Mouse (Mus musculus): ENCODE data around the gene Inpp4a. TPM values are rescaled to one million over a fixed set of nuclear protein-coding genes. Genes with fewer than 3 reads are reported as not detected.
A peak's percentile ranks its signal among the peaks of the same experiment; 100 is the strongest.

Inpp4a gene
- polyA plus RNA-seq, 1 experiment from 2014 or later, result 14.7 TPM

GRCm38 (mm10) chr1:37393174-37393573 is 93.5 kb downstream of the Inpp4a start:
- no peak overlapping the region for H3K4me2 ChIP-seq
- no peak overlapping the region for H3K4me3 ChIP-seq
- no peak overlapping the region for H3K27ac ChIP-seq (replicated peaks)
- 58% methylated on average over 5 of the region's 5 CpGs for WGBS
- no peaks in the 10 kb centered on the region for H3K9me3 ChIP-seq
- no peak for ATAC-seq (ENCODE audit: extremely low read depth, insufficient number of reproducible peaks, low FRiP score, low TSS enrichment)
- H3K4me1 ChIP-seq, result peaks cover 9% of the 10 kb centered on the region
- H3K36me3 ChIP-seq, result peaks cover 62% of the 10 kb centered on the region
- no peaks in the 10 kb centered on the region for H3K27me3 ChIP-seq (replicated peaks)
- no peak overlapping the region for H3K9ac ChIP-seq

DNA sequence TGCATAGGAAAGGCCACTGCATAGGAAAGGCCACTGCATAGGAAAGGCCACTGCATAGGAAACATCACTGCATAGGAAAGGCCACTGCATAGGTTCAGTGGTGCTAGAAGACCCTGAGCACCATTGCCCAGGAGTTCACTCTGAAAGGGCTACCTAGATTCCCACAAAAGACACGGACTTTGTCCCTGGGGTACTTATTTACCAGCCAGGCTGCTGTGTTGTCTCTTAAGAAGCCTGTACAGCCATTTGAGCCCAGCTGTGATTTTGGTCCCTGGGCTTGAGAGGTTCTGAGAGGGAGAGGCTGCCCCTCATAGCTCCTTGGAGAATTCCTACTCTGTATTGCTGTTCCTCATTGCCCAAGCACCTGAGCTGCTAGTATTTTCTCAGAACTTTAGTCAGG is 96.8 kb downstream of the Inpp4a start:
- no peak overlapping the region for H3K27ac ChIP-seq (replicated peaks)
- WGBS, result 89% methylated on average over 1 of the region's 1 CpGs
- no peak overlapping the region for H3K4me2 ChIP-seq
- ATAC-seq (ENCODE audit: extremely low read depth, insufficient number of reproducible peaks, low FRiP score, low TSS enrichment), result no peak
- H3K36me3 ChIP-seq, result peaks cover 42% of the 10 kb centered on the region
- no peaks in the 10 kb centered on the region for H3K27me3 ChIP-seq (replicated peaks)
- no peak overlapping the region for H3K9ac ChIP-seq
- H3K4me1 ChIP-seq, result peaks cover 28% of the 10 kb centered on the region
- no peak overlapping the region for H3K4me3 ChIP-seq
- H3K9me3 ChIP-seq, result no peaks in the 10 kb centered on the region

- Histone ChIP-seq H3K36me3 (peaks cover 29% of the 10 kb centered on the region), H3K4me2 (no peak overlapping the region; the same call in 1 of the 2 replicates), H3K4me3 (no peak overlapping the region), H3K9ac (no peak overlapping the region), H3K9me3 (no peaks in the 10 kb centered on the region), H3K27me3 (replicated peaks) (no peaks in the 10 kb centered on the region), H3K4me1 (peaks cover 28% of the 10 kb centered on the region), H3K27ac (replicated peaks) (peak overlapping the region; percentile 78)
- ATAC-seq (ENCODE audit: extremely low read depth, insufficient number of reproducible peaks, low FRiP score, low TSS enrichment), result no peak
- 46% methylated on average over 3 of the region's 3 CpGs for WGBS
Observed at GRCm38 (mm10) chr1:37398961-37399360, 99.3 kb downstream of the Inpp4a start.

GRCm38 (mm10) chr1:37399734-37400133 is 100.1 kb downstream of the Inpp4a start:
- ATAC-seq (ENCODE audit: extremely low read depth, insufficient number of reproducible peaks, low FRiP score, low TSS enrichment), result no peak
- Histone ChIP-seq H3K27me3 (replicated peaks) (no peaks in the 10 kb centered on the region), H3K4me1 (peaks cover 28% of the 10 kb centered on the region), H3K4me3 (no peak overlapping the region), H3K9me3 (no peaks in the 10 kb centered on the region), H3K4me2 (no peak overlapping the region; the same call in 1 of the 2 replicates), H3K9ac (0 out of 2 replicates have a peak overlapping the region, but pooled peaks have one; percentile 33), H3K27ac (replicated peaks) (peak overlapping the region; percentile 78), H3K36me3 (peaks cover 23% of the 10 kb centered on the region)
- 40% methylated on average over 8 of the region's 8 CpGs for WGBS

- peaks cover 19% of the 10 kb centered on the region for H3K36me3 ChIP-seq
- 45% methylated on average over 4 of the region's 4 CpGs for WGBS
- no peak overlapping the region for H3K4me2 ChIP-seq
- H3K9me3 ChIP-seq, result no peaks in the 10 kb centered on the region
- no peaks in the 10 kb centered on the region for H3K27me3 ChIP-seq (replicated peaks)
- no peak overlapping the region for H3K9ac ChIP-seq
- peaks cover 28% of the 10 kb centered on the region for H3K4me1 ChIP-seq
- ATAC-seq (ENCODE audit: extremely low read depth, insufficient number of reproducible peaks, low FRiP score, low TSS enrichment), result no peak
- H3K27ac ChIP-seq (replicated peaks), result no peak overlapping the region
- H3K4me3 ChIP-seq, result no peak overlapping the region
Observed at GRCm38 (mm10) chr1:37401687-37402086, 102.0 kb downstream of the Inpp4a start.

DNA sequence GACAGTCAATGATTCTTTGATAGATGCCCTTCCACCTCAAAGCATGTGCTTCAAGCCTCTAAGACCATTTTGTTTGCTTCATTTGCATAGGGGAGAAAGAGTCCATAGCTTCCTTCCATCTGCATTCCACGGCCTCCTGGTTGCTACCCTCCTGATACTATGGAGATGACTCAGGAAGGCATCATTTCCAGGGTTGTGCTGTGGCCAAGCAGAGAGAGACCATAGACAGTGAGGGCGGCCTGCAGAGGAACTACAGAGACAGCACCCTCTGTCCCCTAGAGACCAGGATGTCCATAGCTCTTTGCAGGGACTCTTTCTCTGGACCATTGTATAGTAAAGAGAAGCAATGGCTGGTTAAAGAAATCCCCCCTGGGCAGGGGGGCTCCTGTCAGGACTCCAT is 105.5 kb downstream of the Inpp4a start:
- peaks cover 11% of the 10 kb centered on the region for H3K4me1 ChIP-seq
- WGBS, result 72% methylated on average over 2 of the region's 2 CpGs
- H3K4me2 ChIP-seq, result no peak overlapping the region
- peaks cover 18% of the 10 kb centered on the region; the same call in 1 of the 2 replicates for H3K36me3 ChIP-seq
- no peak overlapping the region for H3K9ac ChIP-seq
- H3K9me3 ChIP-seq, result no peaks in the 10 kb centered on the region
- no peak overlapping the region for H3K27ac ChIP-seq (replicated peaks)
- no peaks in the 10 kb centered on the region for H3K27me3 ChIP-seq (replicated peaks)
- no peak for ATAC-seq (ENCODE audit: extremely low read depth, insufficient number of reproducible peaks, low FRiP score, low TSS enrichment)
- no peak overlapping the region for H3K4me3 ChIP-seq

- Histone ChIP-seq H3K36me3 (peaks cover 14% of the 10 kb centered on the region; the same call in 1 of the 2 replicates), H3K4me2 (no peak overlapping the region), H3K9me3 (no peaks in the 10 kb centered on the region), H3K27ac (replicated peaks) (no peak overlapping the region), H3K4me1 (peaks cover 10% of the 10 kb centered on the region), H3K9ac (no peak overlapping the region), H3K4me3 (no peak overlapping the region), H3K27me3 (replicated peaks) (no peaks in the 10 kb centered on the region)
- ATAC-seq (ENCODE audit: extremely low read depth, insufficient number of reproducible peaks, low FRiP score, low TSS enrichment), result no peak
- WGBS, result 77% methylated on average over 8 of the region's 8 CpGs
Observed at GRCm38 (mm10) chr1:37407228-37407627, 107.6 kb downstream of the Inpp4a start.

GRCm38 (mm10) chr1:37408059-37408458 is 108.4 kb downstream of the Inpp4a start:
- H3K4me2 ChIP-seq, result no peak overlapping the region
- H3K36me3 ChIP-seq, result peaks cover 14% of the 10 kb centered on the region; the same call in 1 of the 2 replicates
- H3K27me3 ChIP-seq (replicated peaks), result no peaks in the 10 kb centered on the region
- H3K9me3 ChIP-seq, result no peaks in the 10 kb centered on the region
- no peak overlapping the region for H3K4me3 ChIP-seq
- H3K27ac ChIP-seq (replicated peaks), result no peak overlapping the region
- H3K4me1 ChIP-seq, result peaks cover 10% of the 10 kb centered on the region
- no peak overlapping the region for H3K9ac ChIP-seq
- ATAC-seq (ENCODE audit: extremely low read depth, insufficient number of reproducible peaks, low FRiP score, low TSS enrichment), result no peak
- WGBS, result 77% methylated on average over 8 of the region's 8 CpGs

DNA sequence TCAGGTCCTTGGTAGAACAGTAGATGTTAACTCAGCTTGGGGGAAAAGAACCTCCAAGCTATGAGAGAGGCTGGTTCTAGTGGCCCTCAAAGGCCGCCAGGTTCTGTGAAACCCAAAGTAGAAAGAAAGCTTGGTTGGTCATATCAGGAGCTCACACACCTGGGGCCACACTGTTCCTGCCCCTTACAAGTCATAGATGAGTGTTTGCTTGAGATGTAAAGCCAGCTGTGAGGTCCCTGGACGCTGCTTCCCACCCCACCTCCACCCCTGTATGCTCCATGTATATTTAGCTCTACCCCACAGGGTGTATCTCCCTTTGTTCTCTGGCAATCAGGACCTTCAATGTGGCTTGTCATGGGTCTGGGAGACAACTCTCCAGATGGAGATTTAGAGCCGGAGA is 109.0 kb downstream of the Inpp4a start:
- WGBS, result 71% methylated on average over 3 of the region's 3 CpGs
- H3K4me2 ChIP-seq, result no peak overlapping the region
- peaks cover 10% of the 10 kb centered on the region; the same call in 1 of the 2 replicates for H3K36me3 ChIP-seq
- no peak overlapping the region for H3K4me3 ChIP-seq
- H3K27me3 ChIP-seq (replicated peaks), result no peaks in the 10 kb centered on the region
- H3K9ac ChIP-seq, result no peak overlapping the region
- no peaks in the 10 kb centered on the region for H3K9me3 ChIP-seq
- no peak for ATAC-seq (ENCODE audit: extremely low read depth, insufficient number of reproducible peaks, low FRiP score, low TSS enrichment)
- H3K4me1 ChIP-seq, result peaks cover 10% of the 10 kb centered on the region
- H3K27ac ChIP-seq (replicated peaks), result no peak overlapping the region

DNA sequence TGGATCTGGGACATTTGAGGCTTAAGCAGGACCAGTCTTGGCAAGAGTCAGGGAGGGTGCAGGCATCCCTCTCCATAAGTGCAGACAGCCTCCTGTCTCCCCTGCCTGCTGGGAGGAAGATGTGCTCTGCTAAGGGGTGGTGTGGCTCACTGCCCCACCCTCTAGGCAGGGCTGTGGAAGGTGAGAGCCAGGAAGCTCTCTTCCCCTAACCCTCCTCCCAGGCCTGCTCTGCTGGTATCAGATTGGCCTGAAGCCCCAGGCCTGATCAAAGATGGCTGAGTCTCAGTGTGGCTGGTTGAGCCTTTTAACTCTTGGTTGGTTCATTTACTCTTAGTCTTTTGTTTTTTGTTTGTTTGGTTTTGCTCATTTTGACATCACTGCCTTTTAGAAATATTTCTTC is 110.0 kb downstream of the Inpp4a start:
- no peaks in the 10 kb centered on the region for H3K9me3 ChIP-seq
- H3K27ac ChIP-seq (replicated peaks), result no peak overlapping the region
- peaks cover 10% of the 10 kb centered on the region; the same call in 1 of the 2 replicates for H3K36me3 ChIP-seq
- no peaks in the 10 kb centered on the region for H3K27me3 ChIP-seq (replicated peaks)
- no peak overlapping the region for H3K4me2 ChIP-seq
- H3K9ac ChIP-seq, result no peak overlapping the region
- H3K4me3 ChIP-seq, result no peak overlapping the region
- peaks cover 10% of the 10 kb centered on the region for H3K4me1 ChIP-seq
- ATAC-seq (ENCODE audit: extremely low read depth, insufficient number of reproducible peaks, low FRiP score, low TSS enrichment), result no peak

GRCm38 (mm10) chr1:37415394-37415793 is 115.7 kb downstream of the Inpp4a start:
- no peak overlapping the region for H3K9ac ChIP-seq
- H3K4me3 ChIP-seq, result no peak overlapping the region
- WGBS, result 92% methylated on average over 1 of the region's 1 CpGs
- H3K4me2 ChIP-seq, result no peak overlapping the region
- H3K4me1 ChIP-seq, result no peaks in the 10 kb centered on the region
- no peaks in the 10 kb centered on the region for H3K9me3 ChIP-seq
- peaks cover 49% of the 10 kb centered on the region for H3K36me3 ChIP-seq
- no peak for ATAC-seq (ENCODE audit: extremely low read depth, insufficient number of reproducible peaks, low FRiP score, low TSS enrichment)
- no peaks in the 10 kb centered on the region for H3K27me3 ChIP-seq (replicated peaks)
- no peak overlapping the region for H3K27ac ChIP-seq (replicated peaks)

DNA sequence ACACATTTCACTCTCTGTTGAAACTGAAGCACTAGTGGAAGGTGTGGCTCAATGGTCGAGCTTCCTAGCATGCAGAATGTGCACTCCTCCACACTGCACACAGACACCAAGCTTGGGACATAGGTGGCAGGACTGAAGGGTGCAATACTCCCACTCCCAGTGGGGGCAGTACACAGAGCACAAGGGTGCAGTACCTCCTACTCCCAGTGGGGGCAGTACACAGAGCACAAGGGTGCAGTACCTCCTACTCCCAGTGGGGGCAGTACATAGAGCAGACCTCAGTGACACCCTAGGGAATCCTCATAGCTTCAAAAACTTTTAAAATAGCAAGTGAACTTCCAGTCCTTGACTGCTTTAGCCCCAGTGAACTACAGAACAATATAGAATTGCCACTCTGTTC is 119.8 kb downstream of the Inpp4a start:
- 94% methylated on average over 1 of the region's 1 CpGs for WGBS
- H3K4me2 ChIP-seq, result no peak overlapping the region
- H3K9ac ChIP-seq, result no peak overlapping the region
- H3K36me3 ChIP-seq, result peaks cover 75% of the 10 kb centered on the region
- peaks cover 9% of the 10 kb centered on the region for H3K9me3 ChIP-seq
- no peaks in the 10 kb centered on the region for H3K4me1 ChIP-seq
- ATAC-seq (ENCODE audit: extremely low read depth, insufficient number of reproducible peaks, low FRiP score, low TSS enrichment), result no peak
- no peak overlapping the region for H3K27ac ChIP-seq (replicated peaks)
- H3K4me3 ChIP-seq, result no peak overlapping the region
- H3K27me3 ChIP-seq (replicated peaks), result no peaks in the 10 kb centered on the region
